Mouse (Mus musculus): ENCODE data around the gene Rras2. TPM values are rescaled to one million over a fixed set of nuclear protein-coding genes. Genes with fewer than 3 reads are reported as not detected.

The Rras2 gene
- polyA plus RNA-seq, 1 experiment from 2014 or later = 23.8 TPM

- H3K9ac ChIP-seq (replicated peaks; ENCODE audit: low read depth, low read length) = no peak overlapping the region
- H3K4me1 ChIP-seq (replicated peaks; ENCODE audit: control insufficient read depth, insufficient read depth, low read length) = 0 out of 2 replicates have a peak, but pooled peaks cover 4% of the 10 kb centered on the region
- H3K4me3 ChIP-seq (replicated peaks; ENCODE audit: low read length) = no peak overlapping the region
- WGBS = 65% methylated on average over 4 of the region's 4 CpGs
- H3K4me2 ChIP-seq (ENCODE audit: low read length) = no peak overlapping the region
- no peak overlapping the region for H3K27ac ChIP-seq (ENCODE audit: low read length)
- H3K27me3 ChIP-seq (replicated peaks; ENCODE audit: control insufficient read depth, insufficient read depth, low read length) = no peaks in the 10 kb centered on the region
- H3K36me3 ChIP-seq (ENCODE audit: control insufficient read depth, insufficient read depth) = no peaks in the 10 kb centered on the region
- no peaks in the 10 kb centered on the region; the same call in 1 of the 2 replicates for H3K9me3 ChIP-seq (ENCODE audit: control insufficient read depth, low read length)
- ATAC-seq = no peak
These were observed 31.6 kb upstream of the Rras2 start for GRCm38 (mm10) chr7:114149135-114149534.

GRCm38 (mm10) chr7:114145841-114146240 lies 28.3 kb upstream of the Rras2 start:
- Histone ChIP-seq H3K9me3 (ENCODE audit: control insufficient read depth, low read length) (no peaks in the 10 kb centered on the region; the same call in 1 of the 2 replicates), H3K27ac (ENCODE audit: low read length) (no peak overlapping the region), H3K4me1 (replicated peaks; ENCODE audit: control insufficient read depth, insufficient read depth, low read length) (no peaks in the 10 kb centered on the region), H3K9ac (replicated peaks; ENCODE audit: low read depth, low read length) (no peak overlapping the region), H3K27me3 (replicated peaks; ENCODE audit: control insufficient read depth, insufficient read depth, low read length) (no peaks in the 10 kb centered on the region), H3K4me2 (ENCODE audit: low read length) (no peak overlapping the region), H3K36me3 (ENCODE audit: control insufficient read depth, insufficient read depth) (no peaks in the 10 kb centered on the region), H3K4me3 (replicated peaks; ENCODE audit: low read length) (no peak overlapping the region)
- 80% methylated on average over 3 of the region's 3 CpGs for WGBS
- no peak for ATAC-seq

GRCm38 (mm10) chr7:114142151-114142798 lies 24.7 kb upstream of the Rras2 start:
- no peak for ATAC-seq
- H3K9ac ChIP-seq (replicated peaks; ENCODE audit: low read depth, low read length) = no peak overlapping the region
- no peak overlapping the region for H3K27ac ChIP-seq (ENCODE audit: low read length)
- no peaks in the 10 kb centered on the region for H3K27me3 ChIP-seq (replicated peaks; ENCODE audit: control insufficient read depth, insufficient read depth, low read length)
- H3K4me1 ChIP-seq (replicated peaks; ENCODE audit: control insufficient read depth, insufficient read depth, low read length) = no peaks in the 10 kb centered on the region
- no peaks in the 10 kb centered on the region for H3K9me3 ChIP-seq (ENCODE audit: control insufficient read depth, low read length)
- WGBS = 72% methylated on average over 10 of the region's 10 CpGs
- H3K36me3 ChIP-seq (ENCODE audit: control insufficient read depth, insufficient read depth) = no peaks in the 10 kb centered on the region
- no peak overlapping the region for H3K4me2 ChIP-seq (ENCODE audit: low read length)
- H3K4me3 ChIP-seq (replicated peaks; ENCODE audit: low read length) = no peak overlapping the region

- no peak overlapping the region for H3K9ac ChIP-seq (replicated peaks; ENCODE audit: low read depth, low read length)
- no peak overlapping the region for H3K27ac ChIP-seq (ENCODE audit: low read length)
- H3K4me3 ChIP-seq (replicated peaks; ENCODE audit: low read length) = no peak overlapping the region
- ATAC-seq = no peak
- no peaks in the 10 kb centered on the region for H3K9me3 ChIP-seq (ENCODE audit: control insufficient read depth, low read length)
- no peaks in the 10 kb centered on the region; the same call in 1 of the 2 replicates for H3K4me1 ChIP-seq (replicated peaks; ENCODE audit: control insufficient read depth, insufficient read depth, low read length)
- no peaks in the 10 kb centered on the region for H3K36me3 ChIP-seq (ENCODE audit: control insufficient read depth, insufficient read depth)
- 91% methylated on average over 7 of the region's 7 CpGs for WGBS
- no peaks in the 10 kb centered on the region for H3K27me3 ChIP-seq (replicated peaks; ENCODE audit: control insufficient read depth, insufficient read depth, low read length)
- H3K4me2 ChIP-seq (ENCODE audit: low read length) = no peak overlapping the region
These were observed 22.4 kb upstream of the Rras2 start for GRCm38 (mm10) chr7:114140026-114140425.

GRCm38 (mm10) chr7:114139400-114139799 lies 21.8 kb upstream of the Rras2 start:
- 89% methylated on average over 3 of the region's 3 CpGs for WGBS
- Histone ChIP-seq H3K27me3 (replicated peaks; ENCODE audit: control insufficient read depth, insufficient read depth, low read length) (no peaks in the 10 kb centered on the region), H3K9me3 (ENCODE audit: control insufficient read depth, low read length) (no peaks in the 10 kb centered on the region), H3K36me3 (ENCODE audit: control insufficient read depth, insufficient read depth) (no peaks in the 10 kb centered on the region), H3K4me1 (replicated peaks; ENCODE audit: control insufficient read depth, insufficient read depth, low read length) (no peaks in the 10 kb centered on the region; the same call in 1 of the 2 replicates), H3K4me3 (replicated peaks; ENCODE audit: low read length) (no peak overlapping the region), H3K4me2 (ENCODE audit: low read length) (no peak overlapping the region), H3K9ac (replicated peaks; ENCODE audit: low read depth, low read length) (no peak overlapping the region), H3K27ac (ENCODE audit: low read length) (no peak overlapping the region)
- ATAC-seq = no peak

- WGBS = 98% methylated on average over 2 of the region's 2 CpGs
- Histone ChIP-seq H3K4me3 (replicated peaks; ENCODE audit: low read length) (no peak overlapping the region), H3K4me1 (replicated peaks; ENCODE audit: control insufficient read depth, insufficient read depth, low read length) (no peaks in the 10 kb centered on the region; the same call in 1 of the 2 replicates), H3K27me3 (replicated peaks; ENCODE audit: control insufficient read depth, insufficient read depth, low read length) (no peaks in the 10 kb centered on the region), H3K9ac (replicated peaks; ENCODE audit: low read depth, low read length) (no peak overlapping the region), H3K9me3 (ENCODE audit: control insufficient read depth, low read length) (no peaks in the 10 kb centered on the region), H3K36me3 (ENCODE audit: control insufficient read depth, insufficient read depth) (no peaks in the 10 kb centered on the region), H3K4me2 (ENCODE audit: low read length) (no peak overlapping the region), H3K27ac (ENCODE audit: low read length) (no peak overlapping the region)
- no peak for ATAC-seq
These were observed 20.7 kb upstream of the Rras2 start for GRCm38 (mm10) chr7:114138261-114138660.

- no peak overlapping the region for H3K4me2 ChIP-seq (ENCODE audit: low read length)
- H3K4me1 ChIP-seq (replicated peaks; ENCODE audit: control insufficient read depth, insufficient read depth, low read length) = no peaks in the 10 kb centered on the region; the same call in 1 of the 2 replicates
- no peak for ATAC-seq
- no peaks in the 10 kb centered on the region for H3K27me3 ChIP-seq (replicated peaks; ENCODE audit: control insufficient read depth, insufficient read depth, low read length)
- 24% methylated on average over 6 of the region's 6 CpGs for WGBS
- H3K36me3 ChIP-seq (ENCODE audit: control insufficient read depth, insufficient read depth) = no peaks in the 10 kb centered on the region
- no peak overlapping the region for H3K4me3 ChIP-seq (replicated peaks; ENCODE audit: low read length)
- no peaks in the 10 kb centered on the region for H3K9me3 ChIP-seq (ENCODE audit: control insufficient read depth, low read length)
- H3K27ac ChIP-seq (ENCODE audit: low read length) = no peak overlapping the region
- H3K9ac ChIP-seq (replicated peaks; ENCODE audit: low read depth, low read length) = no peak overlapping the region
These were observed 17.6 kb upstream of the Rras2 start for GRCm38 (mm10) chr7:114135166-114135565.

GRCm38 (mm10) chr7:114133957-114134356 lies 16.4 kb upstream of the Rras2 start:
- Histone ChIP-seq H3K27ac (ENCODE audit: low read length) (no peak overlapping the region), H3K4me3 (replicated peaks; ENCODE audit: low read length) (no peak overlapping the region), H3K27me3 (replicated peaks; ENCODE audit: control insufficient read depth, insufficient read depth, low read length) (no peaks in the 10 kb centered on the region), H3K4me2 (ENCODE audit: low read length) (no peak overlapping the region), H3K9me3 (ENCODE audit: control insufficient read depth, low read length) (no peaks in the 10 kb centered on the region), H3K4me1 (replicated peaks; ENCODE audit: control insufficient read depth, insufficient read depth, low read length) (no peaks in the 10 kb centered on the region; the same call in 1 of the 2 replicates), H3K36me3 (ENCODE audit: control insufficient read depth, insufficient read depth) (no peaks in the 10 kb centered on the region), H3K9ac (replicated peaks; ENCODE audit: low read depth, low read length) (no peak overlapping the region)
- WGBS = 21% methylated on average over 3 of the region's 5 CpGs
- no peak for ATAC-seq

- no peaks in the 10 kb centered on the region for H3K36me3 ChIP-seq (ENCODE audit: control insufficient read depth, insufficient read depth)
- ATAC-seq = no peak
- H3K4me3 ChIP-seq (replicated peaks; ENCODE audit: low read length) = no peak overlapping the region
- H3K4me2 ChIP-seq (ENCODE audit: low read length) = no peak overlapping the region
- no peak overlapping the region for H3K9ac ChIP-seq (replicated peaks; ENCODE audit: low read depth, low read length)
- H3K27me3 ChIP-seq (replicated peaks; ENCODE audit: control insufficient read depth, insufficient read depth, low read length) = no peaks in the 10 kb centered on the region
- H3K4me1 ChIP-seq (replicated peaks; ENCODE audit: control insufficient read depth, insufficient read depth, low read length) = no peaks in the 10 kb centered on the region; the same call in 1 of the 2 replicates
- no peaks in the 10 kb centered on the region for H3K9me3 ChIP-seq (ENCODE audit: control insufficient read depth, low read length)
- WGBS = 44% methylated on average over 8 of the region's 8 CpGs
- H3K27ac ChIP-seq (ENCODE audit: low read length) = no peak overlapping the region
These were observed 14.7 kb upstream of the Rras2 start for GRCm38 (mm10) chr7:114132316-114132715.
